Mouse (Mus musculus) right cerebral cortex, postnatal 36 days (tissue): ENCODE measurements at regions not wholly inside any gene's neighbourhood (a gene's known extent, or its start where the extent isn't known, plus 50 kb on each side); places are given as distances from the start of the nearest gene placed in this dataset.

Source experiments
- DNase-seq, 2 experiments: peaks; one replicate each; pipeline ENCODE4 v3.0.0; 2022; ENCODE audit warnings: low spot score in 2 of 2, mixed read lengths in 1 of 2

GRCm38 (mm10) chr13:107492448-107492847 lies 470.5 kb upstream of the Kif2a start:
- no peak for DNase-seq

- DNase-seq = no peak
Measured at GRCm38 (mm10) chr13:107491423-107491822, 469.5 kb upstream of the Kif2a start.

DNA sequence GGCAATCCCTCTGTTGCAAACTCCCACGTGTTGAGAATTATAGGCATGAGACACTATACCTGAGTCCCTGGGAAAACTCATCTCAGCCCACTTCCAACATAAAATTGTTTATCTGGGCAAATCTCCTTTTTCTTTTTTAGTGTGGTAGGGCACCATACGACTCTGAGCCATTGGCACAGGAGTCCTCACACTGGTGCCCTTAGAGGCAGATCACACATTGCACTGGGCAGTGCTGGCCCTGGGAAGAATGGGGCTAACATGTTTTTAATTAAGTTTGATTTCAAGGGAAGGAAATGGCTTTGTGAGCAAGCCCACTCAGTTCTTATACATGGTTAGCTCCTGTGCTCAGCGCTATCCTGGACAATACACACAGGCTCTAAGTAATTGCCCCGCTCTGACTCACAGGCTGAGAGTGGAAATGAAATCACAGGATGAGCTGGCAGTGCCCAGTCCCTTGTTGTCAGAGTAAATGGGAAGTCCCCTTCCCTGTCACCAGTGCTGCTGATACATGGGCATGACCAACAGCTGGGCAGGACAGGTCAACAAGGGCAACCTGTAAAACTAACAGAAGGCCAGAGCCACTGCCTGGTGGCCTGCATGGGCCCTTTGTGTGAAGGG lies 463.6 kb upstream of the Kif2a start:
- DNase-seq = no peak

- DNase-seq = no peak
Measured at GRCm38 (mm10) chr13:107484630-107484998, 462.7 kb upstream of the Kif2a start.

DNA sequence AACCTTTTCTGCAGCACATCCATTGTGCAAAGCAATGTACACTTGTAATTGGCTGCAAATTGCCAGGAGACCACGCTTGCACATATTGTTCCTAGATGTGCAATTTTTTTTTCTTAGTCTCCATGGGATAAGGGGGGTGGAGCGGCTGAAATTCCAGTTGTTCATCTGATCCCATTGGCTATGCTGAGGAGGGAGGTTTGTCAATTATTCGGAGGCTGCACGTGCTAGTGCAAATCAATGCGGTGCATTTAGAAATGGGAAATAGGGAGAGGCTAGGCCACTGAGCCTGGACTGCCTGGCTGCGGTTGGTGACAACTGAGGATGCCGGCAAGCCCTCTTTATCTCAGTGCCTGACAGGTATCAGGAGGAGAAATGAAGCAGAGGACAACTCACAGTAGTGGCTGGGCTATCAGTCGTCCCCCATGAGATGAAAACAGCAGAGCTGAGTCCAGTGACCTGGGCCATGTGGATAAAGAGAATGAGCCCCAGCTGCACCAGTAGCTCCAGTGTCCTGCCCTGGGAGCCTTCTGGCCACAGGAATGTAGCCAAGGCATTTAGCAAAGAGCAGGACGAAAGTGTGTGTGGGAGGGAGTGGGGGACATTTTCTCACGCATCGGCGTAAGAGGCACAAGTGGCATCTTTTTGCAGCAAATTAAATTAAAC lies 462.2 kb upstream of the Kif2a start:
- no peak for DNase-seq

DNA sequence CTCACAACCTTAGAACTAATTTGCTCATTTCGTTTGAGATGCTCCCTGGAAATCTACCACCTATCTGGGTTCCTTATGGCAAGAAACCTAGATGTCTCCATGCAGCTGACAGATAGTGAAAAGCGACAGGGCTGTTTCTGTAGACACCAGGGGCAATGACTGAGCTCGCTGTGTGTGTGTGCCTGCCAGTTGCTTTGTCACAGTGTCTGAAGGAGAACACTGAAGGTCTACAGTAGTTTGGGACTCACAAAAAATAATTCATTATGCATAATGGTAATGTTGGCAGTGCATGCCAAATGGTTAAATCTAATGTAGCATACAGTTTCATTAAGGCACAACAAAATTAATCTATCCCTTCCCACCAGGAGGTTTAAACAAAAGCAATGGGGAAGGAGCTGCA lies 453.2 kb upstream of the Kif2a start:
- DNase-seq = no peak

DNA sequence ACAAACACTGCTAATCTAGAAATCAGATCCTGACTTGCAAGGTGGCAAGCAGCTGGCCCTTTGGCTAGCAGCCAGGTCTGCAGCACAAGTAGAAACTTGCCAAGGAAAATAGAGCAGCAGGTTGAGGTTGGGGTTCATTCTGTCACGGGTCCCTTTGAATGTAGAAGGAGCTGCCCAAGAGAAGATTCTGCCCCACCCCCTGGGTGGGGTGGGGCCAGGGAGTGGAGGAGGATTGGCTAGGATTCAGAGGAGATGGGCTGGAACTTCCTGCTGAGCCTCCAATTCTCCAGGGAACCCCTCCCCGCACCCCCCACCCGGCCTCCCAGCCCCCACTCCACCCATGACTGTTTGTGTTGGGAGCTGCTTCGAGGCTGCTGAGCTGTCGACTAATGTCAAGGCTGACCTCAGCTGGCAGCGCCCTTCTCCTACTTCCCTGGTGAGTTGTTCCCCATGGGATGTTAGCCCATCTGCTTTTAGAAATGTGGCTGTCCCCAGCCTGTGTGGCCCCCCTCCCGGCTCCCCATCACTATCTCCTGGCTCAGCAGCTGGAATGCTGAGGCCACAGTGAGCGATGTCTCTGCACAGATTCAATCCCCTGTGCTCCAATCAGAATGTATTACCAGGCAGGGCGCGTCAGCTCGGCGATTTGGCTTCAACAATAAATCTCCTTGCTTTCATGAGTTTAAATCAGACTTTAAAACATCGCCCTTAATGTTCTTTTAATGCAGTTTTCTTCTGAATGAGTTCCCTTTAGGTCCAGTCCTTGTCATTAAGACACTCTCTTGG lies 447.8 kb upstream of the Kif2a start:
- no peak for DNase-seq

DNA sequence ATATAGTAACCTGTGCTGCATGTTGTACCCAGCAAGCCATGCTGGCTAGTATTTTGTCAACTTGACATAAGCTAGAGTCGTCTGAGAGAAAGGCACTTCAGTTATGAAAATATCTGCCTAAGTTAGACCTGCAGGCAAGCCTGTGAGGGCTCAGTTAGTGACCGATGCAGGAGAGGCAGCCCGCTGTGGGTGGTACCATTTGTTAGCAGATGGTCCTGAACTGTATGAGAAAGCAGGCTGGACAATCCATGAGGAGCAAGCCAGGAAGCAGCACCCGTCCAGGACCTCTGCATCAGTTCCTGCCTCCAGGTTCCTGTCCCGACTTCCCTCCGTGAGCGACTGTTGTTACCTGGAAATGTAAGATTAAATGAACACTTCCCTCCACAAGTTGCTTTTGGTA lies 440.9 kb upstream of the Kif2a start:
- no peak for DNase-seq

DNA sequence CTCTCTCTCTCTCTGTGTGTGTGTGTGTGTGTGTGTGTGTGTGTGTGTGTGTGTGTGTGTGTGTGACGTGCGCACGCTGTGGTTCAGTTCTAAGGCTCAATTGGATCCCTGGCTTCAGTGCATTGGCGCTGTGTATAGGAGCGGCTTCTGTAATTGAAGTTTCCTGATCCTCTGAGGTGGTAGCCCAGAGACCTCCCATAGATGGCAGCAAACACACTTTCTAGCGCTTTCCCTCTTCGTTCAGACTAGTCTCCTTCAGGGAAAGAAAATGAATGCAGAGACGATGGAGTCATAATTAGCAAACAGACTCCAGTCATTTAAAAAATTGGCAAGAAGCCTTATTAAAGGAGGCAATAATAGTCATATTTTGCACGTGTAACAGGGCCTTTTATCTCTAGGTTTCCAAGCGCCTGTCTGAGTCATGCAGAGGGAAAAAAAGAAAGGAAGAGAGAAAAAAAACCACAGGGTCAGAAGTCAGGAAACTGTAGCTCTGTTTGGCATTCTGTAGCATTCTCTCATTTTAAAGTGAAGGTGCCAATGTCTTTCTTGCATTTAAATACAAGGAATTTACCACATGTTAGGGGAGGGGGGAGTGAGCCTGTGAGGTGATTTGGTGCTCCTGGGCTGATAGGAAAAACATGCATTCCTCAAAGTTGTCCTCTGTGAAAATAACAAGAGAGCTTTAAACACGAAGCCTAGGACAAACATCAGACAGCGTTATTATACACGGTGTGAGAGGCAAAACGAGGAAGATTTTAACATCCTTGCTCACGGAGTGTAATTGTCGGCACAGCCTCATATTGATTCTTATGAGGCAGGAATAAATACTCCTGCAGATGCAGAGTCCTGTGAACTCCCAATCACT lies 439.4 kb upstream of the Kif2a start:
- peak; percentile 47 to 52 for DNase-seq

DNA sequence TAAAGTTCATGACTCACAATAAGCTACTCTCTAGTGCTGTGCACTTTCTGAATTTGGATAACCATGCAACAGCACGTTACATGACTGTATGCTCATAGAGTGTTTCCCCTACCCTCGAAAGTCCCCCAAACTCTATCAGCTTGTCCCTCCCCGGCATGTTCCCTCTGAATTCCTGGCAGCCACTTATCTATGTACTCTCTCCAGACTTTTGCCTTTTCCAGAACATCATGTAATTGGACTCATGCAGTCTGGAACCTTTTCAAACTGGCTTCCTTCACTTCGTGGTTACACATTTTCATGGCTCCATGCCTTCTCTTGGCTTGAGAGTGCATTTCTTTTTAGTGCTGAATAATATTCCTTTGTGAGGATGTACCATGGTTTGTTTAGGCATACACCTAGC lies 436.8 kb upstream of the Kif2a start:
- no peak for DNase-seq

GRCm38 (mm10) chr13:107457270-107457669 lies 435.3 kb upstream of the Kif2a start:
- no peak for DNase-seq

DNA sequence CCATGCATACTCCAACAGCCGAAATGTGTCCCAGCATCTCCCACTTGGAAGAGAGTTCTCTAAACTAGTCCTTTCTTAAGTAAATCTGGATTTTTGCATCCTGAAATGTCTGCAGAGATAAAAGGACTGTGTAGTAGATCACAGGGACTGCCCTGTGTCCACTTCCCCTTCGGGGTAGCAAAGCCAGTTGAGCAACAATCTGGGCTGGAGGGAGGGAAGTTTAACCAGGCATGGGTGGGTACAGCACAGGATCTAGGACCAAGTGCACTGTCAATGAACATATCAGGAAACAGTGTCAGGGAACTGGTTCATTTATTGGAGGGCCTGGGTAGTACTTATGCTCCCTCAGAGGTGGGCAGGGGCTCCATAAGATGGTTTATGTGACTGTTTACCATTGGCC lies 434.5 kb upstream of the Kif2a start:
- DNase-seq = no peak

DNA sequence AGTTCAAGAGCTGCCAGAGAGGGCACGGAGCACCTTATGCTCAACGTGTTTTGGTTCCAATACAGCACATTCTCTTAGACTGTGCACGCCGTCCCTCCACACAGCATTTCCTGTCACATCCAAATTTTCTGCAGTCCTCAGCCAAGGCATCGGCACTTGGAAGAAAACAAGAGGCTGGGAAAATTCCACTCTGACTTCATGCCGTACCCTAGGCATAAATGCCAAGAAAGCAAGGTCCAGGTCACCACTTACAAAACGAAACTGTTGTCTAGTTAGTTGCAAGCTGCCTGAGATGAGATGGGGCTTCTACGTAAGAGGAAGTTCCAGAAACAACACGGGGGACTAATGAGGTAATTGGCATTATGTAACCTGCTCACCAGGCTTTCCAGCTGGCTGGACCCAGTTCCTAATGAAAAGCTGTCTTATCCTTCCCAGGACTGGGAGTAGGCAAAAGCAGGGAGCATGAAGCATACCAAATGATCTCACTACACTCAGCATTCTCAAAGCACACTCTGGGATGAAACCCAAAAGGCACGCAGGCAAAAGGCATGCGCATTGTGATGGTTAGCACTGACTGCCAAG lies 427.8 kb upstream of the Kif2a start:
- peak; percentile 34 to 59 for DNase-seq

DNA sequence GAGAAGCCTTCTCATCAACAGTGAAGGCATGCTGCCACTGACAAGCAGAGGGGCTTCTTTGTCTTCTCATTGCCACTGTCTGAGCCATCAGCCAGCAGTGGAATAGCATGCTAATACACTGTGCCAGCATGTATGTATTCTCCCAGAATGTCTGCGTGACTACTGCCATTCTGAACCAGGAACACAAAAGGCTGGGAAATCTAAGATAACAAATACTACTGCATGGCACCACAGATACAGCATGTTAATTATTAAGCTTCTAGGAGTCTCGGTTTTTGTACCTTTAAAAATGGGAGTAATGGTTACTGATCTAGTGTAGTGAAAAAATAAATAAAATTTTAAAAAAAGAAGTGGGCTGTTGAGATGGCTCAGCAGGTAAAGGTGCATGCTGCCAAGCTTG lies 425.9 kb upstream of the Kif2a start:
- DNase-seq = no peak

GRCm38 (mm10) chr13:107419363-107420155 lies 397.6 kb upstream of the Kif2a start:
- DNase-seq = no peak

GRCm38 (mm10) chr13:107410267-107410666 lies 388.3 kb upstream of the Kif2a start:
- no peak for DNase-seq

GRCm38 (mm10) chr13:107407674-107408026 lies 385.7 kb upstream of the Kif2a start:
- no peak for DNase-seq

DNA sequence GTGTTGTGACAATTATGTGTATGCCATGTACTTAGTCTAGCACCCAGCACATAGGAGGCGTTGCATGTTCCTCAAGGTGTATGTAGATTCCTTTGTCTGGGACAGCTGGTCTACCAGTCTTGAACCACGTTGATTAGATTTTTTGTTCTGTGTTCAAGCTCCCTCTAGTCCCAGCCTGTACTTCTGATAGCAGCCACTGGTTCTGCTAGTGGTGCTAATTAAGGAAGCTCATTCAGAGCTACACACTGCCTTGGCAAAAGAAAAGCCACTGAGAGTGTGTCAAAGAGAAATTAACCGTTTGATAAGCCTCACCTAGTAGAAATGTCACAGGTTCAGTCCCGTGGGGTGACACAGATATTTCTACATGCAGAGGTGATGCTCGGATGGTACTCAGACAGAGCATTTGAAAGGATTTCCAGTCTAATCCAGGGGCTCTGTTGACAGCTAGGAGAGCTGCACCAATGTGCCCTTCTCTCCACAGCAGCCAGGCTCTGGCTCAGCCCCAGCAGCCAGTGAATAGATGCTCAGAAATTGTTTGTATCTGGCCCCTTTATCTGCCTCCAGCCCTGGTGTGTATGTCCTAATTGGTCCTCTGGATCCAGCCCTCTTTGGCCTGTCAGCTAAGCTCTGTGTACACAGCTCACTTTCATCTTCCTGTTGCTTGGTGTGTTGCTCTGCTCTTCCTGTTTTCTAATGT lies 385.2 kb upstream of the Kif2a start:
- DNase-seq = peak; percentile 33 to 46

DNA sequence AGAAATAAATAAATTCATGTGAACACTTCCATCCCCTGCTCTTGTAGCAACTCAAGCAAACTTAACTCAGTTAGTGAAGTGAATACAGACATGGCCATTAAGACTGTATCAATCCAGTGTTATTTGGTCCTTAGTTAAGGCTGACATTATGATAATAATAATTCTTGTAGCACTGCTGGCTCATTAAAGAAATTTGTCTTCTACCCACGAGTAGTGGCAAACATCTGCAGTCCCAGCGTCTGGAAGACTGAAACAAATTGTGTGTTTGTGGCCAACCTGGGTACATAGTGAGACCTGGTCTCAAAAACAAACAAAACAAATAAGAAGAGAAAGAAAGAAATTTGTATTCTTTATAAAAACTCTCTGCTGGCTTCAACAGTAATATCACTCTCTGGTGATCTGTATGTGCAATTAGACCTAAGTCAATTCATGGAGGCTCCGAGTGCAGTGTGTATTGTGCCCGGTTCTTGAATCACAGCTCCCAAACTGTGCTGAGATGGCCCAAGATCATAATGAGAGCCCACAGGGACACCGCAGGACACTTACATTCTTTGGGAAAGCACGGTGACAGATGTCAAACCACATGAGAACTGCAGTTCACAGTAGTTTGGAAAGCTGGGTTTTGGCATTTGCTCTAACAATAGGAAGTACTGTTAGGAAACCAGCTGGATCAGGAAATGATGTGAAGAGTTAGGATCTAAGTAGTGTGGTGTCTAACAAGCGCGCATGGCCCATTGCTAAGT lies 376.9 kb upstream of the Kif2a start:
- no peak for DNase-seq

GRCm38 (mm10) chr13:107396036-107396435 lies 374.1 kb upstream of the Kif2a start:
- DNase-seq = no peak
